Mouse (Mus musculus): Measurements from ENCODE around the gene Hdac7. TPM values are rescaled to one million over a fixed set of nuclear protein-coding genes. Genes with fewer than 3 reads are reported as not detected.

Hdac7 gene
- polyA plus RNA-seq, 1 experiment: 64.7 TPM

DNA sequence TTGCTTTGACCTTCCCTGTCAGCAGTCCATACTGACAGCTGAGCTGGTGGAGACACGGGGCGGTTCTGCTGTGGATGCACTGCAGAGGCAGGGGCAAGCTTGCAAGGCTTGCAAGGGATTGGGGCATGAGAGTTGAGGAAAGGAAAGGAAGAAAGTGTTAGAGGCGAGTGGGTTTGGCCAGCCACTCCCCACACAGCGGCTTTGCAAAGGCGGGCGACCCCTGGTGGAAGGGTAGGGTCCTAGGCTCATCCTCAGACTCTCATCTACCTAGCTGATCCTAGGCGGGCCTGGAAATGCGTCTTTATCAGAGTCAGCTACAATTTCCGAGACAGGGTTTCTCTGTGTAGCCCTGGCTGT lies 61.6 kb downstream of the Hdac7 start:
- Histone ChIP-seq H3K4me1 (ENCODE audit: control insufficient read depth, insufficient read depth, low read length) (peaks cover 9% of the 10 kb centered on the region), H3K27ac (ENCODE audit: insufficient read depth, low read length) (no peak overlapping the region), H3K4me3 (ENCODE audit: insufficient read depth, low read length) (no peak overlapping the region)
- peak; percentile 34 for TF ChIP-seq CTCF (IDR thresholded peaks at IDR 0.05; ENCODE audit: extremely low read depth, insufficient read depth, low read length)
- TF ChIP-seq POLR2A (IDR thresholded peaks at IDR 0.05; ENCODE audit: extremely low read depth, insufficient read depth, low read length): no peak

DNA sequence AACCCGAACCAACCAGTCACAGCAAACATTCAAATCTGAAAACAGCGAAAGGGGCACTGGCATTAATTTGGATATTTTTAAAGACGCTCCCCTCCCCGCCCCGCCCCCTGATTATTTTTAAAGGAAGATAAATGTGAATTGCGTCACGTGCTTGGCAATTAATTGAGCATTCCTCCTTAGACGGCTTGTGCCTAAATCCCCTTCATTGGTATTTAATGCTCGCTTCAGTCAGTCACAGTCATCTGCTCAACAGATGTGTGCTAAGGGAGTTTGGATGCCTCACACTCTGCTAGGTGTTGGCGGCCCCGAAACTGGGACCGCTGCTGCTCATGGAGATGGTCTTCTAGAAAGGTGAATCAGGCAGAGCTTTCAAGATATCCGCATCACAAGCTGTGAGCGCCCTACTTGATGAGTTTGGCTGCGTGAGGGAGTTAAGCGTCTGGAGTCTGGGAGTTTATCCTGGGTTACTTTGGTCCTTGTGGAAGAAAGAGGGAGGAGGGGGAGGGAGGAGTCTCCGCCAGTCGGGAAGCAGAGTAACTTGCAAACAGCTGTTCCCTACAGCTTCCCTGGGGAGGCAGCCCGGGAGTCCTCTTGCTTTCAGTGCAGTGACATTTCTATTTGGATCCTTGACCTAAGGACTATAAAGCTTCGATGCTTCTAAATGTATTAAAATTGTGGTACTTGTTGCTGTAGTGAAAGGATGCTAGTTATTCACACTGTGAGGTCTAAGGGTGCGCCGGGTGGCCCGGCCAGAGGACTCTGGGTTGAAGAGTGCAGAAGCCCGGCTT lies 62.1 kb downstream of the Hdac7 start:
- Histone ChIP-seq H3K27ac (ENCODE audit: insufficient read depth, low read length) (no peak overlapping the region), H3K4me1 (ENCODE audit: control insufficient read depth, insufficient read depth, low read length) (peaks cover 7% of the 10 kb centered on the region), H3K4me3 (ENCODE audit: insufficient read depth, low read length) (no peak overlapping the region)
- no peak for TF ChIP-seq POLR2A (IDR thresholded peaks at IDR 0.05; ENCODE audit: extremely low read depth, insufficient read depth, low read length)
- no peak for TF ChIP-seq CTCF (IDR thresholded peaks at IDR 0.05; ENCODE audit: extremely low read depth, insufficient read depth, low read length)

DNA sequence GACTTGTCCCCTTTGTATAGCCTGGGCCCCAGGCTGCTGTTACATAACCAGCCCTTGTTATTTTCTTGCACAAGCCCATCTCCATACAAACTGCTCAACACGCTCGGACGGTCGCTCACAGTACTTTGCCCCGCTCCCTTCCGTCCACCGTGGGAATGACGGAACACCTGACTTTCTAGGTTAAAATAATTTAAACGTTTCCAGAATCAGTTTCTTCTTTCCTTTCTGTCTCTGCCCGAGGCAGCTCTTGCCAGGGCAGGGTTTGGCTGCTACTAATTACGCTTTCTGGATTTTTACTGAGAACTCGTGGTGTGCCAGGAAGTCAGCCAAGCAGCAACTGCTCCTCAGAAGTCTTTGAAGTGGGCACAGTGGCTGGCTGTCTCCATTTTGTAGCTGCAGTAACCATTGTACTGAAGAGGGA lies 63.7 kb downstream of the Hdac7 start:
- no peak for TF ChIP-seq CTCF (IDR thresholded peaks at IDR 0.05; ENCODE audit: extremely low read depth, insufficient read depth, low read length)
- TF ChIP-seq POLR2A (IDR thresholded peaks at IDR 0.05; ENCODE audit: extremely low read depth, insufficient read depth, low read length): no peak
- Histone ChIP-seq H3K4me3 (ENCODE audit: insufficient read depth, low read length) (no peak overlapping the region), H3K4me1 (ENCODE audit: control insufficient read depth, insufficient read depth, low read length) (peaks cover 2% of the 10 kb centered on the region), H3K27ac (ENCODE audit: insufficient read depth, low read length) (0 out of 2 replicates have a peak overlapping the region, but pooled peaks have one; percentile 13)

DNA sequence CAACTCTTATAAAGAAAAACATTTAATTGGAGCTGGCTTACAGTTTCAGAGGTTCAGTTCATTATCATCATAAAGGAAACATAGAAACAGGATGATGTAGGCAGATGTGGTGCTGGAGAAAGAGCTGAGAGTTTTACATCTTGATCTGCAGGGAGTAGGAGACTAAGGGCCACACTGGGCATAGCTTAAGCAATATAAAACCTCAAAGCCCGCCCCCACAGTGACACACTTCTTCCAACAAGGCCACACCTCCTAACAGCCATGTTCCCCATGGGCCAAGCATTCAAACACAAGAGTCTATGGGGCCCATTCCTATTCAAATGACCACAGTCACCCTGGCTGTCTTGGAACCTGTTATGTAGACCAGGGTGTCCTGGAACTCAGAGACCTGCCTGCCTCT lies 64.7 kb downstream of the Hdac7 start:
- Histone ChIP-seq H3K4me1 (ENCODE audit: control insufficient read depth, insufficient read depth, low read length) (peaks cover 2% of the 10 kb centered on the region), H3K4me3 (ENCODE audit: insufficient read depth, low read length) (no peak overlapping the region), H3K27ac (ENCODE audit: insufficient read depth, low read length) (no peak overlapping the region)
- TF ChIP-seq POLR2A (IDR thresholded peaks at IDR 0.05; ENCODE audit: extremely low read depth, insufficient read depth, low read length): no peak
- no peak for TF ChIP-seq CTCF (IDR thresholded peaks at IDR 0.05; ENCODE audit: extremely low read depth, insufficient read depth, low read length)

DNA sequence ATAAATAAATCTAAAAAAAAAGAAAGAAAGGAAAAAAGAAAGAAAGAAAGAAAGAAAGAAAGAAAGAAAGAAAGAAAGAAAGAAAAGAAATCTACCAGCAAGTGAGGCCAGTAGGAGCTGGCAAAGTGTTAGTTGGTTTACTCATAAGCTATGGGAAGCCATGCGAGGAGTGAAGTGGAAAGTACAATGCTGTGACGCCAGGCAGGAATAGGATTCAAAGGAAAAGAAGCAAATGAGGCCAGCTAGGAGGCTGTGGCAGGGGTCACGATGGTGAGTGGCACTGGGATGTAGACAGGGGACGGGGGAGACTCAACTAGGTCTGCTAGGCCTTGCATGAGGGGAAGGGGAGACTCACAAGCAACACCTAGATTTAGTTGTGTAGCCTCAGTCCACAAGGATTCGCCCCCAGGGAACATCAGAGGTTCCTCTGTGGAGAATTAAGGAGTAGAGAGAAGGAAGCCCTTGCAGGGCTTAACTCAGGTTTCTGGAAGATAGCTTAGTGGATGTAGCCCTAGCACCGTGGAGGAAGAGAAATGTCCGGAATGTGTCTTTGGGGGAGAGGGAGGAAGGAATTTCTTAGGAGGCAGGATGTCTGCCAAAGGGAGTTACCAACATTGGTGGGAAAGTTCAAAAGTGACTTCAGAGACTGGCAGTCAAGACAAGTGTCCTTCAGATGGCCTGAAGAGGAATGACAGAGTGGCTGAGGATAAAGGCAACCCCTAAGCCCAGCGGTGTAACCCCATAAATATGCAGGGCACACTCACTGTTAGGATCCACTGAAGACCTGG lies 65.8 kb downstream of the Hdac7 start, which contains the start of gene Slc48a1:
Gene Slc48a1 (plus strand): TSS at position 210 of the 788 bp plus-strand sequence.
- no peak for TF ChIP-seq POLR2A (IDR thresholded peaks at IDR 0.05; ENCODE audit: extremely low read depth, insufficient read depth, low read length)
- TF ChIP-seq CTCF (IDR thresholded peaks at IDR 0.05; ENCODE audit: extremely low read depth, insufficient read depth, low read length): no peak
- peaks cover 2% of the 10 kb centered on the region for H3K4me1 ChIP-seq (ENCODE audit: control insufficient read depth, insufficient read depth, low read length)
- H3K27ac ChIP-seq (ENCODE audit: insufficient read depth, low read length): no peak within 1 kb of the TSS
- H3K4me3 ChIP-seq (ENCODE audit: insufficient read depth, low read length): no peak within 1 kb of the TSS

DNA sequence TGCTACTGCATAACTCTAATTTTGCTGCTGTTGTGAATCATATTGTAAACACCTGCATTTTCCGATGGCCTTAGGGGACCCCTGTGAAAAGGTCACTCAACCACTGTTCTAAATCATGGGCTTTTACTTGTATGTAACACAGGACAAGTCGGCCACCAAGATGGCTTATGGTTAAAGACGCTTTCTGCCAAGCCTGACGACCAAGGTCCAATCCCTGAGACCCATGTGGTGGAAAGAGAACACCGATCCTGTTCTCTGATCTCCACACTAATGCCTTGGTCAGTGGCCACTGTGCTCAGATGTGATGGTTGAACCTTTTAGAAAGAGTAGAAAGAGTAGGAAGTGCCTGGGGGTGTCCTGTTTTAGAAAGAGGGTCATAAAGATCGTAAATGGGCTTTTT lies 67.4 kb downstream of the Hdac7 start:
- Histone ChIP-seq H3K4me1 (ENCODE audit: control insufficient read depth, insufficient read depth, low read length) (no peaks in the 10 kb centered on the region; the same call in 1 of the 2 replicates), H3K27ac (ENCODE audit: insufficient read depth, low read length) (no peak overlapping the region), H3K4me3 (ENCODE audit: insufficient read depth, low read length) (no peak overlapping the region)
- no peak for TF ChIP-seq CTCF (IDR thresholded peaks at IDR 0.05; ENCODE audit: extremely low read depth, insufficient read depth, low read length)
- no peak for TF ChIP-seq POLR2A (IDR thresholded peaks at IDR 0.05; ENCODE audit: extremely low read depth, insufficient read depth, low read length)

DNA sequence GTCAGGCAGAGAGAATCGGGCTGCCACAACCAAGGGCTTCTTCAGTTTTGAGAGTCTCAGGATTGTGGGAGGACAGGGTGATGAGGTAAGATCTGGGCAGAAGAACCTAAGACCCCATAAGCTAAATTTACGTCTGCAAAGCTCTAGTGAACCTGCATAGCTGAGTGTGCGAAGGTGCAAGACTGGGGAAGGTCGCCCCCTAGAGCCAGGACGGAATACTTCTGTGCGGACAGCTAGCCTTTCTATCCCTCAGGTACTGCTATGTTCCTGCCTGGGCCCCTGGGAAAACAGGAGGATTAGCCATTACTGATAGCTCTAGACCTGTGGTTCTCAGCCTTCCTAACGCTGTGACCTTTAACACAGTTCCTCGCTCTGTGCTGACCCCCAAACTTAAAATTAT lies 67.8 kb downstream of the Hdac7 start:
- TF ChIP-seq CTCF (IDR thresholded peaks at IDR 0.05; ENCODE audit: extremely low read depth, insufficient read depth, low read length) (peak; percentile 91), POLR2A (IDR thresholded peaks at IDR 0.05; ENCODE audit: extremely low read depth, insufficient read depth, low read length) (no peak)
- Histone ChIP-seq H3K27ac (ENCODE audit: insufficient read depth, low read length) (no peak overlapping the region), H3K4me3 (ENCODE audit: insufficient read depth, low read length) (no peak overlapping the region), H3K4me1 (ENCODE audit: control insufficient read depth, insufficient read depth, low read length) (no peaks in the 10 kb centered on the region; the same call in 1 of the 2 replicates)

DNA sequence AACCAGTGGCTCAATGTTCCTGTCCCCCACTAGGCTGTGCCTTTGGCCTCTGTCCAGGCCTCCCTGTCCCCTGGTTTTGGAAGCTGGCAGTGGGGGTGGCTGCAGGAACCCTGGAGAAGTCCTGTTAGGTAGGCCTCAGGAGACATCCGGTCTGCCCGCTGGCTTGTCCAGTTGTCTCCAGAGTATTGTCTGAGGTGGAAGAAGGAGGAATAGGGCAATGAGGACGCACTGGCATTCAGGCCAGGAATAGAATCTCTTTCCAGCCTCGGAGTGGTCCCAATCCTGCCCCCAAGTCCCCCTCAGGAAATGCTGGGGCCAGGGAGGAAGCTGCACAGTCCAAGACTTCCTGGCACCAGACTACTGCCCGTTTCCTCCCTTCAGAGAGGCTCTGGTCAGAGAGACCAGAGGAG lies 70.3 kb downstream of the Hdac7 start:
- Histone ChIP-seq H3K27ac (ENCODE audit: insufficient read depth, low read length) (no peak overlapping the region), H3K4me3 (ENCODE audit: insufficient read depth, low read length) (no peak overlapping the region), H3K4me1 (ENCODE audit: control insufficient read depth, insufficient read depth, low read length) (no peaks in the 10 kb centered on the region)
- TF ChIP-seq POLR2A (IDR thresholded peaks at IDR 0.05; ENCODE audit: extremely low read depth, insufficient read depth, low read length) (no peak), CTCF (IDR thresholded peaks at IDR 0.05; ENCODE audit: extremely low read depth, insufficient read depth, low read length) (no peak)

DNA sequence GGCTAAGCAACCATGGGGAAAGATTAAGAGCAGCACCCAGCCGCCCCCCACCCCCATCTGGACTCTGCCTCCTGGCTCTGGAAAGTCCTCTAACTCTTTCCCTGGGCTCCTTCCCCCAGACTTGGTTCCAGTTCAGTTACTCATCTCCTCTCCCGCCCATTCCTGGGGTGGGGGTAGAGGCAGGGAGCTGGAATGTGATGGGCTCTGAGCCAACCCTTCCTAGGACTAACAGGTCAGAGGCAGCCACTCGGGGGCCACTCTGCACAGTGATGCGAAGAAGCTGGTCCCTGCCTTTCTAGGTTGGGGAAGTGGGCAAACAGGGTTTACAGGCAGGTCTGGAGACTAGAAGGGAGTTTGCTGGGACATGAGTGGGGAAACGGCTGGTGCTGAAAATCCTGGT lies 71.2 kb downstream of the Hdac7 start:
- no peak overlapping the region for H3K27ac ChIP-seq (ENCODE audit: insufficient read depth, low read length)
- TF ChIP-seq POLR2A (IDR thresholded peaks at IDR 0.05; ENCODE audit: extremely low read depth, insufficient read depth, low read length): no peak
- TF ChIP-seq CTCF (IDR thresholded peaks at IDR 0.05; ENCODE audit: extremely low read depth, insufficient read depth, low read length): no peak

More for the DNA sequence above, 71.2 kb downstream of the Hdac7 start:
- Histone ChIP-seq H3K4me1 (ENCODE audit: control insufficient read depth, insufficient read depth, low read length) (no peaks in the 10 kb centered on the region), H3K4me3 (ENCODE audit: insufficient read depth, low read length) (no peak overlapping the region)

Data from cortical plate, adult 2 months (tissue).